Mouse (Mus musculus) heart, postnatal 10 days (tissue): ENCODE data around the gene Cntn2. TPM values are rescaled to one million over a fixed set of nuclear protein-coding genes. Genes with fewer than 3 reads are reported as not detected.

Experiments used
- DNase-seq, 2 experiments: peaks; one replicate each; pipeline ENCODE4 v3.0.0; 2021
- intact Hi-C: fragments of 180-260 bp; cut with DNase I; formaldehyde crosslinking; loops from one replicate; pipeline ENCODE4 v1.15.1; 2025
- total RNA-seq, 2 experiments: library from RNA; stranded (reverse); gene quantifications; 2 replicates each; pipeline ENCODE4 v1.2.3; 2021

Cntn2 gene
- total RNA-seq = 1 to 10 TPM; 2.6 to 3.3 TPM

- intact Hi-C loops = no loop called here
Measured at GRCm38 (mm10) chr1:132542762-132543306, at the start of gene Cntn2. Gene Cntn2 (minus strand): TSS chr1:132543256.

GRCm38 (mm10) chr1:132592145-132592544, 49.1 kb upstream of the Cntn2 start:
- intact Hi-C loops = loop anchor here (5.0 kb wide), 1 partner anchor 225 kb away; no protein-coding TSS in a partner anchor
- no peak for DNase-seq

More at GRCm38 (mm10) chr1:132542762-132543306, at the start of gene Cntn2:
- DNase-seq = no peak

GRCm38 (mm10) chr1:132591399-132591930, 48.4 kb upstream of the Cntn2 start:
- intact Hi-C loops = loop anchor here (5.0 kb wide), 1 partner anchor 224 kb away; no protein-coding TSS in a partner anchor
- DNase-seq = no peak

- intact Hi-C loops = no loop called here
- DNase-seq = no peak
Measured at GRCm38 (mm10) chr1:132586679-132587201, 43.7 kb upstream of the Cntn2 start.

GRCm38 (mm10) chr1:132585376-132585775, 42.3 kb upstream of the Cntn2 start:
- intact Hi-C loops = no loop called here
- no peak for DNase-seq

GRCm38 (mm10) chr1:132582998-132583604, 40.0 kb upstream of the Cntn2 start:
- DNase-seq = no peak
- intact Hi-C loops = no loop called here

GRCm38 (mm10) chr1:132581845-132582839, 39.1 kb upstream of the Cntn2 start:
- intact Hi-C loops = no loop called here
- no peak for DNase-seq

- no peak for DNase-seq
- intact Hi-C loops = no loop called here
Measured at GRCm38 (mm10) chr1:132580063-132580462, 37.0 kb upstream of the Cntn2 start.

- DNase-seq = no peak
- intact Hi-C loops = no loop called here
Measured at GRCm38 (mm10) chr1:132576845-132577244, 33.8 kb upstream of the Cntn2 start.

GRCm38 (mm10) chr1:132572851-132573250, 29.8 kb upstream of the Cntn2 start:
- intact Hi-C loops = no loop called here
- no peak for DNase-seq

- DNase-seq = no peak
- intact Hi-C loops = no loop called here
Measured at GRCm38 (mm10) chr1:132571613-132572012, 28.6 kb upstream of the Cntn2 start.

- intact Hi-C loops = no loop called here
- DNase-seq = no peak
Measured at GRCm38 (mm10) chr1:132570906-132571305, 27.9 kb upstream of the Cntn2 start.

- no peak for DNase-seq
- intact Hi-C loops = no loop called here
Measured at GRCm38 (mm10) chr1:132570068-132570780, 27.2 kb upstream of the Cntn2 start.

- intact Hi-C loops = no loop called here
- DNase-seq = no peak
Measured at GRCm38 (mm10) chr1:132569516-132569915, 26.5 kb upstream of the Cntn2 start.

- intact Hi-C loops = no loop called here
- no peak for DNase-seq
Measured at GRCm38 (mm10) chr1:132567336-132568125, 24.5 kb upstream of the Cntn2 start.

GRCm38 (mm10) chr1:132565766-132566165, 22.7 kb upstream of the Cntn2 start:
- no peak for DNase-seq
- intact Hi-C loops = no loop called here

GRCm38 (mm10) chr1:132564946-132565345, 21.9 kb upstream of the Cntn2 start:
- DNase-seq = no peak
- intact Hi-C loops = no loop called here

GRCm38 (mm10) chr1:132562337-132562795, 19.3 kb upstream of the Cntn2 start:
- DNase-seq = no peak
- intact Hi-C loops = no loop called here
